Mouse (Mus musculus) frontal cortex, postnatal 14 days (tissue): ENCODE measurements around the gene 9130204L05Rik.

Experiments used
- DNase-seq, 2 experiments: peaks; one replicate each; pipeline ENCODE4 v3.0.0; 2022; ENCODE audit warnings: low spot score in 2 of 2

The 9130204L05Rik gene

DNA sequence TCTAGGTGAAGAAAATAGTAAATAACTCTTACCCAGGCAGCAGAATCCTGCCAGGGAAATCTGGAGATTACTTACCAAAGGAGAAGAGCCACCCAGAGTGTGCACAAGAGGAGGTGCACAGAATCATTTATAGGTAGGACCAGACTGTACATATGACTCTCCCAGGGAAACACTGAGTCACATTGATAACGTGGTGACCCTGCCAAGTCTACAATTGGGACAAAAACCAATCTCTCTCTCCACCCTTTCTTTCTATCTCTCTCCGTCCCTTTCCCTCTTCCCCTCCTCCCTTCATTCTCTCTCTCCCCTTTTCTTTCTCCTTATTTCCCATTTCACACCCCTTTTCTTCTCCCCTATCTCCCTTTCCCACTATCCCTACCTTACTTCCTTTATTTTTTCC is at the start of gene 9130204L05Rik:
Gene 9130204L05Rik (minus strand): TSS at position 101 of the 400 bp plus-strand sequence.
- DNase-seq: no peak

GRCm38 (mm10) chr3:91108696-91109095 is 18.1 kb upstream of the 9130204L05Rik start:
- DNase-seq: no peak

- no peak for DNase-seq
Observed at GRCm38 (mm10) chr3:91059211-91059610, 31.4 kb downstream of the 9130204L05Rik start.

DNA sequence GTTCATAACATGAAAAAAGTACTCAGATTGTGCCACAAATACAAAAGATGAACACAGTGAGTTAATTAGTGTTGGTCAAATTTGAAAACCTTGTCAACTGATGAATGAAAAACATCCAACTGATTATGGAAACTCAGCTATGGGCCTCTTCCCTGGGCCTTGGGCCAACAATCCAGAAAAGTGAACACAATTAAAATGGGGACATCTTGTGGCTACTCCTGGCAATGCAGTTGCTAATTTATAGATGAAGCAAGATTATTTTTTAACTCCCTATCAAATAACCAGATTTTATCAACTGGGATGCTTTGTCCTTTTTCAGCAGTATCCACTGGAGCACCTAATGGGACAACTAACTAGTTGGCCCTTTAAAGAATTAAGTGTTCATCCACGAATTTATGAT is 37.9 kb downstream of the 9130204L05Rik start:
- DNase-seq: no peak
